Mouse (Mus musculus) cerebellum, adult 2 months (tissue): ENCODE measurements around the gene Cga.

Experiments
- CTCF ChIP-seq: fragments of 200-500 bp; IDR thresholded peaks from 2 replicates; pipeline ENCODE4 v1.5.1; 2011; ENCODE audit warnings: low read depth, mild to moderate bottlenecking, control low read depth, low read length, moderate library complexity, borderline replicate concordance; ENCODE audit not compliant: insufficient read depth
- POLR2A ChIP-seq: fragments of 200-500 bp; IDR thresholded peaks from 2 replicates; pipeline ENCODE4 v1.6.1; 2011; ENCODE audit warnings: low read length, control low read depth, borderline replicate concordance; ENCODE audit not compliant: insufficient read depth

- TF ChIP-seq CTCF (no peak), POLR2A (no peak)
Measured at GRCm38 (mm10) chr4:34898497-34898896, 4.9 kb downstream of the Cga start.
